Mouse (Mus musculus) splenic B cell, adult 2 months (primary cell): ENCODE measurements at regions not wholly inside any gene's neighbourhood (a gene's known extent, or its start where the extent isn't known, plus 50 kb on each side); places are given as distances from the start of the nearest gene placed in this dataset.
A peak's percentile ranks its signal among the peaks of the same experiment; 100 is the strongest.

Experiments used
- DNase-seq: peaks from one replicate; pipeline ENCODE4 v3.0.0-alpha.2; 2011; ENCODE audit warnings: low read depth, low spot score
- H3K27me3 ChIP-seq: 2 replicates; pipeline ENCODE4 v1.6.1; 2012; ENCODE audit warnings: mild to moderate bottlenecking, low read length, moderate library complexity, mixed read lengths; ENCODE audit not compliant: control insufficient read depth, poor library complexity, insufficient read depth, severe bottlenecking
- H3K36me3 ChIP-seq: 2 replicates; pipeline ENCODE4 v1.6.1; 2012; ENCODE audit warnings: mild to moderate bottlenecking, low read length, moderate library complexity, mixed read lengths; ENCODE audit not compliant: control insufficient read depth, poor library complexity, insufficient read depth, severe bottlenecking

- H3K36me3 ChIP-seq: no peaks in the 10 kb centered on the region
- H3K27me3 ChIP-seq: no peaks in the 10 kb centered on the region
- peak; percentile 1 for DNase-seq
Observed at GRCm38 (mm10) chr16:77330996-77331395, 270.9 kb downstream of the Gm11146 start.

DNA sequence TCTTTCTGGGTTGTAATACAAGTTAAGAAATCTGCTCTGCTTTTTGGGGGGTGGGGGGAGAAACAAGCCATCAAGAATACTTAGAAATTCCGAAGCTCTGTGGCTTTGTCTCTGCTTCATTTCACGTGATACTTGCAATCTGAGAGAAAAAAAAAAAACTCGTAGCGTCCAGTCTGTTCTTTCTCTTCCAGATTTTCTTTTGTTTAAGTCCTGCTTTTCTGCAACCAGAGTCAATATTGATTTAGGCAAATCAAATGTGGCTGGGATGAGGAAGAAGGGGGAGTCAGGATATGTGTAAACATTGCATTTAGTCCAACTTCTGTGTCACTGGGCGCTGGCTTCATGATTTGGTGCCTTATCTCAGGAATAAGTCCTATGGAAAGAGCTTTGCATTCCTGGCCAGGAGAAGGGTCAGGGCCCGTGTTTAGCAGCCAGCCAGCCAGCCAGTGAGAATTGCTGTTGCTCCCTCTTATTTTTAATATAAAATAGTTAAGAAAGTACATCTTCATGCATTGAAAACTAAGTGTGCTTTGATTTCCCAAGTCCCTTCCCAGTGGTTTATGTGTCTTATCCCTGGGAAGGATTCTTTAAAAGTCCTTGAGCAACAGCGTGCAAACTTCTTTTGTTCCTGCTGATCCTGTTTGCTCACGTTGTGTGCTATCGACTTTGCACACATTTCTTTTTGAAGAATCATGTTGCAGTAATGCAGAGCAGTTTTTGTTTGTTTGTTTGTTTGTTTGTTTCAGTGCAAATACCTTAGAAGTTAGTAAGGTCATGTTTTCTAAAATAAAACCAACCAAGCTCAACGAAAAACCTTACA is 272.0 kb downstream of the Gm11146 start:
- no peak for DNase-seq
- Histone ChIP-seq H3K36me3 (no peaks in the 10 kb centered on the region), H3K27me3 (no peaks in the 10 kb centered on the region)

DNA sequence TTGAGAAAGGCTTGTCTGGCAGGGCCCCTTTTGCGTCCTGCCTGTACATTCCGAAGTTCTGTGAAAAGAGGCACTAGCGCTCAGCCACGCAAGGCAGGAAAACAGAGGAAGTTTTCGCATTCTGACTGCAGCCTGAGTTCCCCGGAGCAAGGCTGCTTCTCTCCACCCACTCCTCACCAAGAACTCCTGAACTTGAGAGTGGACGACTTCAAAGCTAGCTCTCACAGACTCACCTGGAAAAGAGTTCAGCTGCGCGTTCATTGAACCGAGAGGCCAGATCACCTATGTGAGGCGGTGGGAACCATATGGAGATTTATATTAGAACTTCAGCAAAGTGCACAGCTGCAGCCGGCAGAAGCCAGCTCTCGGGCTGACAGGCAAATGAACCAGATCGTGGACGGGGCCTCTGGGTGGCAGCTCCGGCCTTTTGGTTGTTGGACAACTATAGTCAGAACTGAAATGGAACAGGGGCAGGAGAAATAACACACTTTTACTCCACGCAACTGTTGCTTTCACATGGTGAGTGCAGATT is 272.7 kb downstream of the Gm11146 start:
- Histone ChIP-seq H3K27me3 (no peaks in the 10 kb centered on the region), H3K36me3 (no peaks in the 10 kb centered on the region)
- DNase-seq: peak; percentile 3

GRCm38 (mm10) chr16:77328628-77329159 is 273.2 kb downstream of the Gm11146 start:
- DNase-seq: no peak
- H3K36me3 ChIP-seq: no peaks in the 10 kb centered on the region
- no peaks in the 10 kb centered on the region for H3K27me3 ChIP-seq

DNA sequence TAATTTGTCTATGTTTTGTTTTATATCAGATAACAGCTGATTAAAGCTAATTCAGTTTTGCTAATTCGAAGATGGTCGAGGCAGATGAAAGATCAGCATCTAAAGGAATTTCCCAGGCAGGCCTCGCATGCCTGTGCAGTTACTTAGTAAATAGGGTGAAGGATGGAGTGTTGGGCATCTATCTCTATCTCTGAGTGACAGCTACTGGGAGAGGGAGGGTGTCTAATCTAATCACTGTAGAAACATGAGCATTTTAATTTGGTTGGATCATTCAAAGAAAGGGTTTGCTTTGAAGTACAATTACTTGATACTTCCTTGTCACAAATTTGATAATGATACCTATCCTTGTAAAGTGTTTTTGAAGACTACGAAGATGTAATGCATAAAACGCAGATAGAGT is 273.8 kb downstream of the Gm11146 start:
- Histone ChIP-seq H3K36me3 (no peaks in the 10 kb centered on the region), H3K27me3 (no peaks in the 10 kb centered on the region)
- DNase-seq: no peak

DNA sequence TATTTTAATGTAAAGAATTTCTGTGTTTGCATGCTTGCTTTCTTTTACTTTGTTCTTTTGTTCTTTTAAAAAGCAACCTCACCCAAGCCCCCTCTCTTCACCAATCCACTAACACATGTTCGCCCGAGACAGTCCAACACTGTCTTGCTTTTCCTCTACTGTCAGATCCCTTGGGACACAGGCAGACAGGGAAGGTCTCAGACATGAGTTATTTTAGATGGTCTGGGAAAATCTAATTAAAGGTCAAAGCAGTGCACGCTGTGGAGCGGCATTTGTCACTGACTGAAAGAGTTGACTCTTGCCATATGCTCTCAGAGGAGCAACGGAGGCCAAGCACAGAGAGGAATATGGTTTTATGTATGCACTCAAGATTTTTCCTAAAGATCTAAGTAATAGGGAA is 279.6 kb downstream of the Gm11146 start:
- no peaks in the 10 kb centered on the region for H3K27me3 ChIP-seq
- no peaks in the 10 kb centered on the region for H3K36me3 ChIP-seq
- DNase-seq: no peak

- no peaks in the 10 kb centered on the region for H3K27me3 ChIP-seq
- DNase-seq: no peak
- no peaks in the 10 kb centered on the region for H3K36me3 ChIP-seq
Observed at GRCm38 (mm10) chr16:77318150-77318549, 283.7 kb downstream of the Gm11146 start.

GRCm38 (mm10) chr16:77315354-77315753 is 286.5 kb downstream of the Gm11146 start:
- no peak for DNase-seq
- Histone ChIP-seq H3K36me3 (no peaks in the 10 kb centered on the region), H3K27me3 (no peaks in the 10 kb centered on the region)

- H3K27me3 ChIP-seq: no peaks in the 10 kb centered on the region
- DNase-seq: no peak
- no peaks in the 10 kb centered on the region for H3K36me3 ChIP-seq
Observed at GRCm38 (mm10) chr16:77313195-77313594, 288.7 kb downstream of the Gm11146 start.

- Histone ChIP-seq H3K36me3 (no peaks in the 10 kb centered on the region), H3K27me3 (no peaks in the 10 kb centered on the region)
- DNase-seq: no peak
Observed at GRCm38 (mm10) chr16:77301270-77302171, 288.0 kb downstream of the Usp25 start.

GRCm38 (mm10) chr16:77300572-77301213 is 287.2 kb downstream of the Usp25 start:
- H3K27me3 ChIP-seq: no peaks in the 10 kb centered on the region
- DNase-seq: no peak

GRCm38 (mm10) chr16:77295574-77296355 is 282.3 kb downstream of the Usp25 start:
- Histone ChIP-seq H3K36me3 (no peaks in the 10 kb centered on the region), H3K27me3 (no peaks in the 10 kb centered on the region)
- no peak for DNase-seq

More at GRCm38 (mm10) chr16:77300572-77301213, 287.2 kb downstream of the Usp25 start:
- no peaks in the 10 kb centered on the region for H3K36me3 ChIP-seq

DNA sequence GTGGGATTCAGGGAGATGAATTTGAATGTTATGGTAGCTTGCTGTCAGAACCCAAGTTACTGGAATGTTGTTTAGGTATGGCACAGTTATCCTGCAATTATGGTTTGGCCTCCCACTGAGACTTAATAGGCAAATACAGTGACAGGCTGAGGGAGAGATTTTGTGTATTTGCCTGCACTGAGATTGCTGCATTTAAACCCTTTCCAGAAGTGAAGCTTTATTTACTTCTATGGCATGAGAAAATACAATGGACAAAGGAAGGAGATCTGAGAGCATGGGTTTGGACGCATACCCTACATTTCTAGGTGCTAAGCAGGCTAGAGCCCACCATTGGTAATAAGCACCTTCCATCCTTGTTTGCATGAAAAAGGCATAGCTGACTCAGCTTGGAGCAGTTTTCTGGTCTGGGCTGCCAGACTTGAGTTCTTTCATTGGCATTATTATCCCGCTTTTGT is 278.8 kb downstream of the Usp25 start:
- no peak for DNase-seq
- Histone ChIP-seq H3K36me3 (no peaks in the 10 kb centered on the region), H3K27me3 (no peaks in the 10 kb centered on the region)
